Mouse (Mus musculus): ENCODE measurements at regions not wholly inside any gene's neighbourhood (a gene's known extent, or its start where the extent isn't known, plus 50 kb on each side); places are given as distances from the start of the nearest gene placed in this dataset.

GRCm38 (mm10) chr14:46004078-46004477 is 346.1 kb upstream of the Ddhd1 start:
- TF ChIP-seq CTCF (IDR thresholded peaks at IDR 0.05; ENCODE audit: control insufficient read depth, insufficient read depth, insufficient read length) = no peak
- TF ChIP-seq MYOG (IDR thresholded peaks at IDR 0.05; ENCODE audit: control insufficient read depth, extremely low read depth, insufficient read length) = no peak
- TF ChIP-seq MAX (IDR thresholded peaks at IDR 0.05) = no peak
- TF ChIP-seq MYOD1 (IDR thresholded peaks at IDR 0.05; ENCODE audit: control insufficient read depth, insufficient read length, low read depth) = no peak
- no peak for TF ChIP-seq FOSL1 (IDR thresholded peaks at IDR 0.05; ENCODE audit: insufficient read depth, low read length, poor library complexity, severe bottlenecking)
- no peak for TF ChIP-seq USF1 (IDR thresholded peaks at IDR 0.05; ENCODE audit: low read depth)
